Mouse (Mus musculus) midbrain, embryonic 13.5 days (tissue): ENCODE measurements at regions not wholly inside any gene's neighbourhood (a gene's known extent, or its start where the extent isn't known, plus 50 kb on each side); places are given as distances from the start of the nearest gene placed in this dataset.

Source experiments
- ATAC-seq: fragments of 200-750 bp; cut with Nextera tagmentation; 2 replicates; pipeline ENCODE4 v1.8.0; 2017; ENCODE audit warnings: mild to moderate bottlenecking, moderate TSS enrichment, moderate library complexity
- H3K27ac ChIP-seq: fragments of 300-500 bp; sonication (generic); 2 replicates; pipeline ENCODE4 v1.5.1; 2015; ENCODE audit warnings: inconsistent platforms, mild to moderate bottlenecking, moderate library complexity
- H3K27me3 ChIP-seq: fragments of 300-500 bp; sonication (generic); 2 replicates; pipeline ENCODE4 v1.6.1; 2015; ENCODE audit warnings: mild to moderate bottlenecking, inconsistent platforms
- H3K36me3 ChIP-seq: fragments of 300-500 bp; sonication (generic); 2 replicates; pipeline ENCODE4 v1.6.1; 2015; ENCODE audit warnings: mild to moderate bottlenecking, inconsistent platforms
- H3K4me1 ChIP-seq: fragments of 300-500 bp; sonication (generic); replicated peaks from 2 replicates; pipeline ENCODE4 v1.6.1; 2015; ENCODE audit warnings: inconsistent platforms
- H3K4me2 ChIP-seq: fragments of 300-500 bp; sonication (generic); replicated peaks from 2 replicates; pipeline ENCODE4 v1.6.1; 2015; ENCODE audit warnings: moderate library complexity, mild to moderate bottlenecking, inconsistent platforms
- H3K4me3 ChIP-seq: fragments of 300-500 bp; sonication (generic); replicated peaks from 2 replicates; pipeline ENCODE4 v1.5.1; 2015; ENCODE audit warnings: mild to moderate bottlenecking, inconsistent platforms
- H3K9ac ChIP-seq: fragments of 300-500 bp; sonication (generic); replicated peaks from 2 replicates; pipeline ENCODE4 v1.6.1; 2015; ENCODE audit warnings: mild to moderate bottlenecking, inconsistent platforms
- H3K9me3 ChIP-seq: fragments of 300-500 bp; sonication (generic); 2 replicates; pipeline ENCODE4 v1.6.1; 2016; ENCODE audit warnings: mild to moderate bottlenecking, inconsistent platforms
- WGBS: fragments of 180-500 bp; shearing (Covaris S2); methylation state at CpG from one replicate; pipeline ENCODE4 v1.1.7; 2015; 5-methylcytosine and 5-hydroxymethylcytosine counted together

GRCm38 (mm10) chr6:14018928-14019327 is 147.6 kb upstream of the 2610001J05Rik start:
- H3K9me3 ChIP-seq = no peaks in the 10 kb centered on the region
- H3K4me2 ChIP-seq = no peak overlapping the region
- H3K27me3 ChIP-seq = no peaks in the 10 kb centered on the region
- no peaks in the 10 kb centered on the region for H3K36me3 ChIP-seq
- no peak overlapping the region for H3K27ac ChIP-seq
- ATAC-seq = peak; percentile 98
- no peak overlapping the region for H3K4me3 ChIP-seq
- 49% methylated on average over 2 of the region's 2 CpGs for WGBS
- 0 out of 2 replicates have a peak, but pooled peaks cover 6% of the 10 kb centered on the region for H3K4me1 ChIP-seq
- H3K9ac ChIP-seq = no peak overlapping the region

DNA sequence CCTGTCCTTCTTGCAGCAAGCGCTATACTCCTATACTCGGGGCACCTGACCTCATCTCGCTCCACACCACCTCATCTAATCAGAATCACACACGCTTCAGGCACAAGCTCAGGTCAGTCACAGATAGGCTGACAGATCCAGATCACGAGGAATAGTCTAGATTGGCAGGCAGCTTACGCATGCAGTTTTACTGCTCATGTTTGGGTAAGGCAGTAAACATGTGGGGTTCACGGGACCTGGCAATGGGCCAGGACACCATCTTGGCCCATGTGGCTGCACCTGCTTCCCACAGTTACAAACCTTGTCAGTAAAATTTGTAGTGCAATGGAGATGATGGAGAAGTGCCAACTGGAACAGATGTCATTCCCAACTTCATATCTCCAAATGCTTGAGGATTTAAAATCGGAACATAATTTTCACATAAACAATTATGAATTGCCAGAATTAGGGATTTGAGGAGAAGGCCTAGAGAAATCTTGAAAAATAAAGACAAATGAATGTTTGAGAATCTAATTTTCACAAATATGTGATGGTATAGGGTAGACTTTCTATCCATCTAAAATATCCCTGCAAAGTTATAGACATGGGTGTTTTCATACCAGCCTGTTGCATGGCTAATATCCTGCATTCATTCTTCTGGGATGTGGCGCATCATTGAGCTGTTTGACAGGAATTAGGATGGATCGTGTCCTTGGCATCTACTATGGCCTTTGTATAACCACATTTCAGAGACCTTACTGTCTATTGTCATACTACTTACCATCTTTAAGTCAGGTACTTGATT is 111.5 kb upstream of the 2610001J05Rik start:
- Histone ChIP-seq H3K4me3 (no peak overlapping the region), H3K9me3 (peaks cover 6% of the 10 kb centered on the region), H3K27ac (no peak overlapping the region), H3K36me3 (no peaks in the 10 kb centered on the region), H3K9ac (no peak overlapping the region), H3K27me3 (no peaks in the 10 kb centered on the region), H3K4me2 (no peak overlapping the region), H3K4me1 (no peaks in the 10 kb centered on the region)
- 91% methylated on average over 10 of the region's 10 CpGs for WGBS
- no peak for ATAC-seq

DNA sequence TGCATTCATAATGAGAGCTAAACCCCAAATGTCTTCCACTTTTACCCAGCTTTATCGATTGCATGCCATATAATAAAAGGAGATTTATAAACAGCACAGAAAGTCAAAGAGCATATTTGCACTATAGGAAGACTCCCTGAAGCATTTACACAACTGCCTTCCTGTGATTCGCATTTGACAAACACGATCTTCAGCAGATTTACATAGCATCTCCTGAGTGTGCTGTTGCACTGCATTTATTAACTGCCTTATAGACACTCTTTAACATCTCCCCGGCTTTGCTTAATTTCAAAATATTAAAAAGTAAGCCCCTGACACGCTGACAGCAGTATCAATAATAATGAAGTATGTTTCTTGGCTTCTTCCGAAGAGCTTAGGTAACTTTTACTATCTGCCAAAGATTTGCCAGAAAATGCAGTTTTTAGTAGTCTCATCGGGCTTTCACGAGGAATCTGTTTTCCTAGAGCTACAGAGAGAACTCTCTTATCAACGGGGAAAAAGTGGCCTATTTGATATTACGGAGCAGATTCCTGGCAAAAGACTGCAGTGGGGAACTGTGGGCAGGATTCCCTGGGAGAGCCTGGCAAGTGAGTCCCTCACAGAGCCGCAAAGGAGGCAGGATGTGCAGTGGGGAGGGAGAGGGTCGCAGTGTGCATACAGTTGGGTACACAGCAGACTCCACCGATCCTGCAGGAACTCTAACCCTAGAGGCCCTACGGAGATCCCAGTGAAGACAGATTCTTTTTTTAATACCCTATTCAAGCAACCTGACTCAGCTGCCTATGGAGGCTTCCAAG is 103.6 kb upstream of the 2610001J05Rik start:
- no peaks in the 10 kb centered on the region for H3K36me3 ChIP-seq
- no peaks in the 10 kb centered on the region for H3K27me3 ChIP-seq
- 77% methylated on average over 14 of the region's 14 CpGs for WGBS
- peaks cover 13% of the 10 kb centered on the region for H3K9me3 ChIP-seq
- H3K4me1 ChIP-seq = no peaks in the 10 kb centered on the region
- 0 out of 2 replicates have a peak overlapping the region, but pooled peaks have one; percentile 16 for H3K9ac ChIP-seq
- ATAC-seq = no peak
- no peak overlapping the region for H3K4me3 ChIP-seq
- no peak overlapping the region for H3K4me2 ChIP-seq
- no peak overlapping the region for H3K27ac ChIP-seq

DNA sequence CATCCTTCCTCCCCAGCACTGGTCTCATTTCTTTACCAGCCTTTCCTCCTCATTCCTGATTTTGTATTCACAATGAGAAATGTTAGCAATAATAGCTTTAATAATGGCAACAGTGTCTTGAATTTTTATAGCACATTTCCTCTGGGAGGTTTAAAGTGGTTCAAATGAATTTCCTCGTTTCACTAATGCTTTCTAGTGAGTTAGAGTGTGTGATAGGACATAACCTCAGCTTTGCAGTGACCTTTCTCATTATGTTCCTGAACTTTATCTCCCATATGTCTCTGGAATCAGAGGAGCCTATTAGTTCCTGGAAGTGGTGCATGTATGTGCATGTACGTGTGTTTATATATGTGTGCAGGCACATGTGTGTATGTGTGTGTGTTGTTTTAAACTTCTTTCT is 93.2 kb upstream of the 2610001J05Rik start:
- Histone ChIP-seq H3K9me3 (no peaks in the 10 kb centered on the region), H3K27me3 (no peaks in the 10 kb centered on the region), H3K27ac (no peak overlapping the region), H3K36me3 (no peaks in the 10 kb centered on the region), H3K9ac (no peak overlapping the region), H3K4me2 (no peak overlapping the region), H3K4me1 (no peaks in the 10 kb centered on the region), H3K4me3 (no peak overlapping the region)
- ATAC-seq = 0 out of 2 replicates have a peak, but pooled peaks have one; percentile 43
- 51% methylated on average over 2 of the region's 2 CpGs for WGBS

DNA sequence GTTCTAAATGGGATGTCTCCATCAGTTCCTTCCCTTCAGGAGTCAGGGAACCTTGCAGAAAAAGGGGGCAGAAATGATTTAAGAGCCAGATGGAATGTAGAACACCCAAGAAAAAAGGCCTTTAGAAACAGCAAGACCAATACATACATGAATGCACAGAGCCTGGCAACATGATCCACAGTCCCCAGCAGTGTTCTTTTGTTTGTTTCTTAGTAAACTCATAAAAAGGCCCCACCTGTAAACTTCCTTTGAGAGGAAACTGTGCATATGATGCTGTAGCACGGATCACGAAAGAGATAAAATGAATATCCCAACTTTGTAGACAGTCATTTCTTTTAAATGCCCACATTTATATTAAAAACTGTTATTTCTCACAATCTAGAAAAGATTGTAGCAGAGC is 92.7 kb upstream of the 2610001J05Rik start:
- Histone ChIP-seq H3K4me1 (no peaks in the 10 kb centered on the region), H3K9me3 (no peaks in the 10 kb centered on the region), H3K27me3 (no peaks in the 10 kb centered on the region), H3K4me3 (no peak overlapping the region), H3K36me3 (no peaks in the 10 kb centered on the region), H3K9ac (no peak overlapping the region), H3K4me2 (no peak overlapping the region), H3K27ac (no peak overlapping the region)
- ATAC-seq = no peak
- 60% methylated on average over 2 of the region's 2 CpGs for WGBS

DNA sequence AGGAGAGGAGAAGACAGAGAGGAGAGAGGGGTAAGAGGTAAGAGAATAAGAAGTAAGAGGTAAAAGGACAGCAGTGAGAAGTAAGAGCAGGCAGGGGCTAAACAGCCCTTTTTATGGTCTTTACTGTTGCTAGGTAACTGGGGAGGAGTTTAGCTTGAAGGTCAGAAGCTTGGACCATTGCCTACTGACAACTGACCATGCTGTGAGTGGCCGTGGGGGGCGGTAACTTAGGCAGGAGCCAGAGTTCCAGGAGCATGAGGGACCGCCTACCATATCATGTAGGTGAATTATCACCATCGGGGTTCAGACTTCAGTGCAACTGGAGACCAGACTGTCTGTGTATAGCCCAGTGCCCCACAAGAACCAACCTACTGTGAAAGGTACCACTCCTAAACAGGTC is 78.3 kb upstream of the 2610001J05Rik start:
- WGBS = 72% methylated on average over 4 of the region's 4 CpGs
- Histone ChIP-seq H3K27ac (no peak overlapping the region), H3K36me3 (no peaks in the 10 kb centered on the region)

GRCm38 (mm10) chr6:13920809-13921760 is 49.8 kb upstream of the 2610001J05Rik start:
- peak overlapping the region; percentile 64; the same call in 1 of the 2 replicates for H3K27ac ChIP-seq
- no peaks in the 10 kb centered on the region for H3K36me3 ChIP-seq
- no peaks in the 10 kb centered on the region for H3K27me3 ChIP-seq
- H3K4me1 ChIP-seq = no peaks in the 10 kb centered on the region
- ATAC-seq = peak; percentile 72
- no peak overlapping the region for H3K4me3 ChIP-seq
- 72% methylated on average over 9 of the region's 9 CpGs for WGBS
- no peak overlapping the region for H3K9ac ChIP-seq
- H3K9me3 ChIP-seq = no peaks in the 10 kb centered on the region
- H3K4me2 ChIP-seq = no peak overlapping the region

More for the DNA sequence above, 78.3 kb upstream of the 2610001J05Rik start:
- no peak overlapping the region for H3K4me2 ChIP-seq
- no peak overlapping the region for H3K4me3 ChIP-seq
- H3K27me3 ChIP-seq = no peaks in the 10 kb centered on the region
- ATAC-seq = no peak
- no peaks in the 10 kb centered on the region for H3K9me3 ChIP-seq
- no peak overlapping the region for H3K9ac ChIP-seq
- no peaks in the 10 kb centered on the region for H3K4me1 ChIP-seq
